Mouse (Mus musculus) frontal cortex, postnatal 10 days (tissue): Measurements from ENCODE around the gene Lclat1.

ENCODE experiments used
- DNase-seq, 2 experiments: peaks; one replicate each; pipeline ENCODE4 v3.0.0; 2022; ENCODE audit warnings: low spot score in 2 of 2, mixed read lengths in 1 of 2

Gene Lclat1

GRCm38 (mm10) chr17:73107158-73108157, at the start of gene Lclat1:
TSS of gene Lclat1 (plus strand) at chr17:73107985.
- DNase-seq = peak; percentile 94 to 96

GRCm38 (mm10) chr17:73058319-73058718, 49.5 kb upstream of the Lclat1 start:
- no peak for DNase-seq

GRCm38 (mm10) chr17:73060224-73060896, 47.4 kb upstream of the Lclat1 start:
- no peak for DNase-seq

- no peak for DNase-seq
These were observed 46.9 kb upstream of the Lclat1 start for GRCm38 (mm10) chr17:73060897-73061252.

GRCm38 (mm10) chr17:73062701-73063100, 45.1 kb upstream of the Lclat1 start:
- DNase-seq = no peak

- DNase-seq = no peak
These were observed 44.5 kb upstream of the Lclat1 start for GRCm38 (mm10) chr17:73063299-73063698.

GRCm38 (mm10) chr17:73063781-73064180, 44.0 kb upstream of the Lclat1 start:
- no peak for DNase-seq

- DNase-seq = no peak
These were observed 41.2 kb upstream of the Lclat1 start for GRCm38 (mm10) chr17:73066387-73067169.

GRCm38 (mm10) chr17:73067423-73067822, 40.4 kb upstream of the Lclat1 start:
- no peak for DNase-seq

GRCm38 (mm10) chr17:73068321-73068992, 39.3 kb upstream of the Lclat1 start:
- DNase-seq = no peak

GRCm38 (mm10) chr17:73070466-73070865, 37.3 kb upstream of the Lclat1 start:
- DNase-seq = no peak

- DNase-seq = no peak
These were observed 36.0 kb upstream of the Lclat1 start for GRCm38 (mm10) chr17:73071725-73072263.

GRCm38 (mm10) chr17:73072286-73072685, 35.5 kb upstream of the Lclat1 start:
- no peak for DNase-seq

GRCm38 (mm10) chr17:73074631-73075030, 33.2 kb upstream of the Lclat1 start:
- no peak for DNase-seq

GRCm38 (mm10) chr17:73075238-73075890, 32.4 kb upstream of the Lclat1 start:
- peak; percentile 13 to 26 for DNase-seq

GRCm38 (mm10) chr17:73077638-73078037, 30.1 kb upstream of the Lclat1 start:
- DNase-seq = no peak

GRCm38 (mm10) chr17:73081360-73082133, 26.2 kb upstream of the Lclat1 start:
- no peak for DNase-seq

- no peak for DNase-seq
These were observed 25.1 kb upstream of the Lclat1 start for GRCm38 (mm10) chr17:73082506-73083196.
